ENCODE assay signal across 22 mouse cellular contexts in the genomic region with DNA sequence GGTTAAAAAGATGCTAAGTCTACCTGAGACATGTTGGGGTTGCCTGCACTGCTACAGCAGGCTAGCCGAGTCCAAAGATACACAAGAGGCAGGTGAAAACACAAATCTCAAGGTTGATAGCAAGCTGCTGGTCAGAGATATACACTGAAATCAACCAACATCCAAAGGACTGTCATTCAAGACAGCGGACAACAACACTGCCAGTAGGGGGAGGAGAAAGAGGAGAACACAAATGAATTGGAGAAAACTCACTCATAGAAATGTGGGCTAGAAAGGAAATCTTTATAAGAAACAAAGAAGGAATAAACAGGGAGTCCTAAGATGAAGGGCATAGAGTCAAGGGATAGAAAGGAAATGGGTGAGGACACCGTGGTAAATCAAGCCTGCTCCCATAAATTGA.
"Had no signal": no experiment of that assay in that cellular context is flagged by ENCODE, and none has a peak within 500 bp of the region (broad histone marks: within the 10 kb centered on the region; RNA-seq: fewer than 3 reads in every experiment).

No protein-coding gene starts in this region.

- H3K36me3 ChIP-seq: liver, embryonic 13.5 days; neural tube, embryonic 13.5 days had no signal

- H3K4me3 ChIP-seq: kidney, embryonic 15.5 days; limb, embryonic 10.5 days; limb, embryonic 13.5 days; liver, embryonic 13.5 days; midbrain, embryonic 10.5 days; midbrain, embryonic 13.5 days; myocyte; neural tube, embryonic 13.5 days; stomach, embryonic 15.5 days had no signal

- ATAC-seq: inflammation-experienced regulatory T-cells, adult 6 months; midbrain, embryonic 13.5 days; midbrain, embryonic 16.5 days had no signal

- H3K27ac ChIP-seq: kidney, embryonic 15.5 days; limb, embryonic 10.5 days; limb, embryonic 13.5 days; liver, embryonic 13.5 days; midbrain, embryonic 10.5 days; midbrain, embryonic 13.5 days; neural tube, embryonic 13.5 days; stomach, embryonic 15.5 days had no signal

- H3K9ac ChIP-seq: kidney, embryonic 15.5 days; limb, embryonic 13.5 days; liver, embryonic 13.5 days; lung, embryonic 14.5 days; midbrain, embryonic 13.5 days; neural tube, embryonic 13.5 days; stomach, embryonic 15.5 days had no signal

- H3K4me1 ChIP-seq: limb, embryonic 10.5 days; neural tube, embryonic 13.5 days; stomach, embryonic 15.5 days had no signal

- H3K27me3 ChIP-seq: kidney, embryonic 15.5 days; liver, embryonic 13.5 days; midbrain, embryonic 13.5 days; neural tube, embryonic 13.5 days; stomach, embryonic 15.5 days had no signal

- H3K4me2 ChIP-seq: kidney, embryonic 15.5 days; limb, embryonic 13.5 days; liver, embryonic 13.5 days; lung, embryonic 14.5 days; midbrain, embryonic 13.5 days; neural tube, embryonic 13.5 days; stomach, embryonic 15.5 days had no signal

- H3K9me3 ChIP-seq: kidney, embryonic 15.5 days; limb, embryonic 10.5 days; limb, embryonic 13.5 days; liver, embryonic 13.5 days; midbrain, embryonic 10.5 days; midbrain, embryonic 13.5 days; neural tube, embryonic 13.5 days; stomach, embryonic 15.5 days had no signal

- DNase-seq: kidney, adult 11 months; kidney, adult 8-10 months; kidney, postnatal 14 days; liver, embryonic 13.5 days; lung, embryonic 14.5 days; lung, postnatal 14 days; lung, postnatal 4 days; retina, postnatal 1 day; right cerebral cortex, postnatal 25 days; spleen, adult 18-20 months; thymus, adult 18-20 months; thymus, postnatal 36 days had no signal
